Mouse (Mus musculus) CH12.LX (cell line): ENCODE measurements at regions not wholly inside any gene's neighbourhood (a gene's known extent, or its start where the extent isn't known, plus 50 kb on each side); places are given as distances from the start of the nearest gene placed in this dataset.
A peak's percentile ranks its signal among the peaks of the same experiment; 100 is the strongest.

Experiments
- DNase-seq: peaks from one replicate; pipeline ENCODE4 v3.0.0-alpha.2; 2013; ENCODE audit errors: extremely low read depth
- H3K27ac ChIP-seq: 2 replicates; pipeline ENCODE4 v1.5.1; 2012; ENCODE audit warnings: low read depth, mild to moderate bottlenecking, control low read depth, moderate library complexity; ENCODE audit not compliant: insufficient read depth
- H3K27me3 ChIP-seq: replicated peaks from 2 replicates; pipeline ENCODE3; 2012; ENCODE audit warnings: inconsistent platforms
- H3K36me3 ChIP-seq, 2 experiments: replicated peaks in 1 of 2; 2 replicates each; pipeline versions ENCODE3 to v1.6.1; 2012; ENCODE audit warnings: inconsistent platforms in 1 of 2, low read length in 1 of 2, mild to moderate bottlenecking in 1 of 2, mixed read lengths in 1 of 2, moderate library complexity in 1 of 2; ENCODE audit not compliant: control insufficient read depth in 1 of 2, insufficient read depth in 1 of 2
- H3K4me1 ChIP-seq, 2 experiments: 2 replicates each; pipeline ENCODE4 v1.6.1; 2012; ENCODE audit warnings: inconsistent platforms in 1 of 2, moderate library complexity in 1 of 2; ENCODE audit not compliant: insufficient read depth in 2 of 2, control insufficient read depth in 1 of 2
- H3K4me2 ChIP-seq: 2 replicates; pipeline ENCODE4 v1.6.1; 2012; ENCODE audit warnings: low read depth, mild to moderate bottlenecking, control low read depth; ENCODE audit not compliant: poor library complexity, insufficient read depth, severe bottlenecking
- H3K4me3 ChIP-seq, 3 experiments: fragments of 150-350 bp in 1 of 3; sonication (generic) in 1 of 3; replicated peaks in 1 of 3; 2 replicates each; pipeline versions ENCODE3 to v1.5.1; 2011 to 2012; ENCODE audit warnings: low read depth in 2 of 3, low read length in 2 of 3, mild to moderate bottlenecking in 2 of 3, moderate library complexity in 2 of 3, control low read depth in 1 of 3, improper control_type of control experiment in 1 of 3, inconsistent platforms in 1 of 3, mixed read lengths in 1 of 3; ENCODE audit not compliant: poor library complexity in 1 of 3
- H3K79me2 ChIP-seq: replicated peaks from 2 replicates; pipeline ENCODE4 v1.6.1; 2012; ENCODE audit warnings: mild to moderate bottlenecking, moderate library complexity; ENCODE audit not compliant: control insufficient read depth, poor library complexity, insufficient read depth, severe bottlenecking; ENCODE audit errors: extremely low read depth
- H3K9ac ChIP-seq: 2 replicates; pipeline ENCODE4 v1.6.1; 2012; ENCODE audit warnings: low read depth, mild to moderate bottlenecking, control low read depth, moderate library complexity; ENCODE audit not compliant: insufficient read depth
- H3K9me3 ChIP-seq: replicated peaks from 2 replicates; pipeline ENCODE3; 2012; ENCODE audit warnings: low read length, inconsistent platforms, mixed read lengths
- CHD2 ChIP-seq: IDR thresholded peaks from 2 replicates; pipeline ENCODE4 v1.6.1; 2011; ENCODE audit warnings: low read length, improper control_type of control experiment
- CTCF ChIP-seq, 2 experiments: IDR thresholded peaks in 1 of 2; conservative IDR thresholded peaks in 1 of 2; 2 replicates each; pipeline ENCODE4 v1.5.1; 2011 to 2012; ENCODE audit warnings: low read depth in 2 of 2, low read length in 2 of 2, improper control_type of control experiment in 1 of 2, inconsistent platforms in 1 of 2, mild to moderate bottlenecking in 1 of 2, moderate library complexity in 1 of 2
- EP300 ChIP-seq: IDR thresholded peaks from 2 replicates; pipeline ENCODE4 v1.6.1; 2011; ENCODE audit warnings: low read length, improper control_type of control experiment
- ETS1 ChIP-seq: conservative IDR thresholded peaks from 2 replicates; pipeline ENCODE4 v1.6.1; 2012; ENCODE audit warnings: low read depth, mild to moderate bottlenecking, inconsistent platforms, low read length, improper control_type of control experiment, moderate library complexity
- GABPA ChIP-seq: IDR thresholded peaks from 2 replicates; pipeline ENCODE4 v1.6.1; 2012; ENCODE audit warnings: low read depth, low read length, improper control_type of control experiment, inconsistent platforms; ENCODE audit not compliant: insufficient replicate concordance
- HCFC1 ChIP-seq: IDR thresholded peaks from 2 replicates; pipeline ENCODE4 v1.6.1; 2012; ENCODE audit warnings: low read depth, mild to moderate bottlenecking, inconsistent platforms, low read length, improper control_type of control experiment
- IRF4 ChIP-seq: IDR thresholded peaks from 2 replicates; pipeline ENCODE4 v1.6.1; 2014; ENCODE audit warnings: low read depth, mild to moderate bottlenecking, inconsistent platforms, low read length, improper control_type of control experiment
- JUND ChIP-seq: conservative IDR thresholded peaks from 2 replicates; pipeline ENCODE4 v1.6.1; 2011; ENCODE audit warnings: low read depth, low read length, improper control_type of control experiment
- KAT2A ChIP-seq: IDR thresholded peaks from 2 replicates; pipeline ENCODE4 v1.6.1; 2012; ENCODE audit warnings: low read length, improper control_type of control experiment, inconsistent platforms; ENCODE audit not compliant: insufficient replicate concordance
- MAFK ChIP-seq: IDR thresholded peaks from 2 replicates; pipeline ENCODE4 v1.6.1; 2011; ENCODE audit warnings: low read length, improper control_type of control experiment; ENCODE audit not compliant: insufficient replicate concordance
- MAX ChIP-seq: IDR thresholded peaks from 2 replicates; pipeline ENCODE4 v1.6.1; 2011; ENCODE audit warnings: low read length, improper control_type of control experiment
- MXI1 ChIP-seq: IDR thresholded peaks from 2 replicates; pipeline ENCODE4 v1.6.1; 2011; ENCODE audit warnings: mild to moderate bottlenecking, low read depth, low read length, improper control_type of control experiment
- MYC ChIP-seq: IDR thresholded peaks from 2 replicates; pipeline ENCODE4 v1.6.1; 2011; ENCODE audit warnings: low read depth, mild to moderate bottlenecking, improper control_type of control experiment, low read length
- NELFE ChIP-seq: IDR thresholded peaks from 2 replicates; pipeline ENCODE4 v1.6.1; 2011; ENCODE audit warnings: low read depth, low read length, improper control_type of control experiment
- NRF1 ChIP-seq: IDR thresholded peaks from 2 replicates; pipeline ENCODE4 v1.6.1; 2014; ENCODE audit warnings: low read depth, mild to moderate bottlenecking, inconsistent platforms, low read length, improper control_type of control experiment, moderate library complexity
- POLR2AphosphoS2 ChIP-seq: IDR thresholded peaks from 2 replicates; pipeline ENCODE4 v1.6.1; 2011; ENCODE audit warnings: low read depth, low read length, improper control_type of control experiment
- RAD21 ChIP-seq: IDR thresholded peaks from 2 replicates; pipeline ENCODE4 v1.6.1; 2011; ENCODE audit warnings: low read depth, mild to moderate bottlenecking, low read length, improper control_type of control experiment, moderate library complexity
- SIN3A ChIP-seq: IDR thresholded peaks from 2 replicates; pipeline ENCODE4 v1.6.1; 2012; ENCODE audit warnings: low read length, improper control_type of control experiment, inconsistent platforms
- SMC3 ChIP-seq: IDR thresholded peaks from 2 replicates; pipeline ENCODE4 v1.6.1; 2011; ENCODE audit warnings: low read depth, low read length, improper control_type of control experiment
- TCF12 ChIP-seq: IDR thresholded peaks from 2 replicates; pipeline ENCODE4 v1.6.1; 2014; ENCODE audit warnings: low read depth, mild to moderate bottlenecking, inconsistent platforms, low read length, improper control_type of control experiment
- UBTF ChIP-seq: IDR thresholded peaks from 2 replicates; pipeline ENCODE4 v1.6.1; 2012; ENCODE audit warnings: low read depth, mild to moderate bottlenecking, inconsistent platforms, low read length, improper control_type of control experiment, moderate library complexity
- USF2 ChIP-seq: conservative IDR thresholded peaks from 2 replicates; pipeline ENCODE4 v1.6.1; 2011; ENCODE audit warnings: low read depth, low read length, improper control_type of control experiment
- ZC3H11A ChIP-seq: IDR thresholded peaks from 2 replicates; pipeline ENCODE4 v1.6.1; 2012; ENCODE audit warnings: low read depth, mild to moderate bottlenecking, inconsistent platforms, low read length, improper control_type of control experiment
- dilution Hi-C: fragments of 300-500 bp; cut with MboI; formaldehyde crosslinking; loops from 2 replicates; pipeline ENCODE4 v1.14.3; 2020; ENCODE audit warnings: low sequenced_read_pairs; ENCODE audit not compliant: extremely low pct_unique_long_range_greater_than_20kb, extremely low pct_ligation_motif_present
- in situ Hi-C: fragments of 300-500 bp; cut with MboI; formaldehyde crosslinking; loops from 3 replicates; pipeline ENCODE4 v1.14.3; 2019; ENCODE audit warnings: low sequenced_read_pairs, low pct_ligation_motif_present, low pct_unique_long_range_greater_than_20kb, mixed read lengths

- Histone ChIP-seq H3K27ac (no peak overlapping the region), H3K4me3 (no peak overlapping the region), H3K9ac (no peak overlapping the region), H3K36me3 (no peaks in the 10 kb centered on the region), H3K9me3 (no peaks in the 10 kb centered on the region), H3K27me3 (no peaks in the 10 kb centered on the region), H3K4me2 (no peak overlapping the region), H3K79me2 (no peaks in the 10 kb centered on the region), H3K4me1 (peaks cover 0 to 5% of the 10 kb centered on the region in 2 experiments; a peak in 3 of 4 replicates)
- dilution Hi-C loops, result no loop called here
- peak; percentile 66; the same call in 1 of the 2 replicates for TF ChIP-seq MYC
- TF ChIP-seq EP300, result no peak
- TF ChIP-seq POLR2AphosphoS2, result no peak
- TF ChIP-seq NRF1, result no peak
- peak; percentile 100 for TF ChIP-seq RAD21
- TF ChIP-seq KAT2A, result no peak
- no peak for TF ChIP-seq NELFE
- no peak for TF ChIP-seq GABPA
- peak; percentile 90 for TF ChIP-seq ZC3H11A
- TF ChIP-seq MAFK, result no peak
- no peak for TF ChIP-seq SIN3A
- no peak for TF ChIP-seq UBTF
- TF ChIP-seq CTCF (conservative IDR thresholded peaks at IDR 0.05 in 1 of 2, IDR thresholded peaks at IDR 0.05 in 1 of 2; ENCODE audit: low read depth in 2 of 2, low read length in 2 of 2), result peak; percentile 74 to 94
- no peak for TF ChIP-seq MXI1
- TF ChIP-seq CHD2, result no peak
- no peak for TF ChIP-seq USF2
- TF ChIP-seq MAX, result no peak
- TF ChIP-seq TCF12, result no peak
- TF ChIP-seq IRF4, result peak; percentile 24; the same call in 1 of the 2 replicates
- peak; percentile 95 for TF ChIP-seq SMC3
- no peak for TF ChIP-seq HCFC1
- no peak; the same call in 1 of the 2 replicates for TF ChIP-seq JUND
- TF ChIP-seq ETS1, result no peak
- in situ Hi-C loops, result loop anchor here (25.0 kb wide), 1 partner anchor 558 kb away; no protein-coding TSS in a partner anchor
- DNase-seq, result peak; percentile 64
Measured at GRCm38 (mm10) chr3:15244999-15245398, 87.1 kb downstream of the Gm9733 start.
